Mouse (Mus musculus): ENCODE data around the gene Gpr82. TPM values are rescaled to one million over a fixed set of nuclear protein-coding genes. Genes with fewer than 3 reads are reported as not detected.
A peak's percentile ranks its signal among the peaks of the same experiment; 100 is the strongest.

Gpr82 gene
- polyA plus RNA-seq, 1 experiment from 2014 or later, result 0.05 TPM

GRCm38 (mm10) chrX:13638894-13639293, 22.3 kb upstream of the Gpr82 start:
- no peaks in the 10 kb centered on the region for H3K9me3 ChIP-seq (replicated peaks; ENCODE audit: control insufficient read depth, low read length)
- no peaks in the 10 kb centered on the region for H3K27me3 ChIP-seq (ENCODE audit: control insufficient read depth, insufficient read depth, low read depth, low read length)
- H3K4me1 ChIP-seq (ENCODE audit: control insufficient read depth, low read depth, low read length), result no peaks in the 10 kb centered on the region
- no peak overlapping the region for H3K9ac ChIP-seq (ENCODE audit: low read depth, low read length)
- ATAC-seq (ENCODE audit: low read depth), result no peak
- 30% methylated on average over 2 of the region's 2 CpGs for WGBS (ENCODE audit: insufficient replicate concordance)
- no peak overlapping the region for H3K4me2 ChIP-seq (ENCODE audit: low read depth, low read length)
- H3K4me3 ChIP-seq (ENCODE audit: low read depth, low read length), result no peak overlapping the region
- H3K27ac ChIP-seq (ENCODE audit: low read length), result no peak overlapping the region
- H3K36me3 ChIP-seq (ENCODE audit: control insufficient read depth, insufficient read depth), result no peaks in the 10 kb centered on the region

- 28% methylated on average over 2 of the region's 2 CpGs for WGBS (ENCODE audit: insufficient replicate concordance)
- no peak overlapping the region for H3K9ac ChIP-seq (ENCODE audit: low read depth, low read length)
- no peaks in the 10 kb centered on the region for H3K9me3 ChIP-seq (replicated peaks; ENCODE audit: control insufficient read depth, low read length)
- H3K4me3 ChIP-seq (ENCODE audit: low read depth, low read length), result no peak overlapping the region
- no peak overlapping the region for H3K27ac ChIP-seq (ENCODE audit: low read length)
- H3K36me3 ChIP-seq (ENCODE audit: control insufficient read depth, insufficient read depth), result no peaks in the 10 kb centered on the region
- no peak overlapping the region for H3K4me2 ChIP-seq (ENCODE audit: low read depth, low read length)
- ATAC-seq (ENCODE audit: low read depth), result no peak
- H3K27me3 ChIP-seq (ENCODE audit: control insufficient read depth, insufficient read depth, low read depth, low read length), result no peaks in the 10 kb centered on the region
- H3K4me1 ChIP-seq (ENCODE audit: control insufficient read depth, low read depth, low read length), result no peaks in the 10 kb centered on the region; the same call in 1 of the 2 replicates
Observed at GRCm38 (mm10) chrX:13651889-13652288, 9.3 kb upstream of the Gpr82 start.

- no peak overlapping the region for H3K4me3 ChIP-seq (ENCODE audit: low read depth, low read length)
- H3K36me3 ChIP-seq (ENCODE audit: control insufficient read depth, insufficient read depth), result no peaks in the 10 kb centered on the region
- H3K9ac ChIP-seq (ENCODE audit: low read depth, low read length), result no peak overlapping the region
- 58% methylated on average over 1 of the region's 1 CpGs for WGBS (ENCODE audit: insufficient replicate concordance)
- H3K4me2 ChIP-seq (ENCODE audit: low read depth, low read length), result no peak overlapping the region
- H3K27me3 ChIP-seq (ENCODE audit: control insufficient read depth, insufficient read depth, low read depth, low read length), result no peaks in the 10 kb centered on the region
- ATAC-seq (ENCODE audit: low read depth), result no peak
- no peaks in the 10 kb centered on the region for H3K9me3 ChIP-seq (replicated peaks; ENCODE audit: control insufficient read depth, low read length)
- no peaks in the 10 kb centered on the region; the same call in 1 of the 2 replicates for H3K4me1 ChIP-seq (ENCODE audit: control insufficient read depth, low read depth, low read length)
- no peak overlapping the region for H3K27ac ChIP-seq (ENCODE audit: low read length)
Observed at GRCm38 (mm10) chrX:13652291-13652690, 8.9 kb upstream of the Gpr82 start.

GRCm38 (mm10) chrX:13655005-13655421, 6.2 kb upstream of the Gpr82 start:
- no peak overlapping the region for H3K4me2 ChIP-seq (ENCODE audit: low read depth, low read length)
- H3K27me3 ChIP-seq (ENCODE audit: control insufficient read depth, insufficient read depth, low read depth, low read length), result no peaks in the 10 kb centered on the region
- 28% methylated on average over 3 of the region's 3 CpGs for WGBS (ENCODE audit: insufficient replicate concordance)
- ATAC-seq (ENCODE audit: low read depth), result no peak
- no peaks in the 10 kb centered on the region; the same call in 1 of the 2 replicates for H3K4me1 ChIP-seq (ENCODE audit: control insufficient read depth, low read depth, low read length)
- H3K4me3 ChIP-seq (ENCODE audit: low read depth, low read length), result no peak overlapping the region
- no peak overlapping the region for H3K9ac ChIP-seq (ENCODE audit: low read depth, low read length)
- H3K9me3 ChIP-seq (replicated peaks; ENCODE audit: control insufficient read depth, low read length), result no peaks in the 10 kb centered on the region
- H3K27ac ChIP-seq (ENCODE audit: low read length), result peak overlapping the region; percentile 50; the same call in 1 of the 2 replicates
- H3K36me3 ChIP-seq (ENCODE audit: control insufficient read depth, insufficient read depth), result no peaks in the 10 kb centered on the region

GRCm38 (mm10) chrX:13655906-13656305, 5.3 kb upstream of the Gpr82 start:
- peak overlapping the region; percentile 37 for H3K4me2 ChIP-seq (ENCODE audit: low read depth, low read length)
- no peaks in the 10 kb centered on the region for H3K27me3 ChIP-seq (ENCODE audit: control insufficient read depth, insufficient read depth, low read depth, low read length)
- no peaks in the 10 kb centered on the region; the same call in 1 of the 2 replicates for H3K4me1 ChIP-seq (ENCODE audit: control insufficient read depth, low read depth, low read length)
- 48% methylated on average over 6 of the region's 6 CpGs for WGBS (ENCODE audit: insufficient replicate concordance)
- H3K27ac ChIP-seq (ENCODE audit: low read length), result peak overlapping the region; percentile 44
- peak overlapping the region; percentile 15; the same call in 1 of the 2 replicates for H3K4me3 ChIP-seq (ENCODE audit: low read depth, low read length)
- no peak for ATAC-seq (ENCODE audit: low read depth)
- no peaks in the 10 kb centered on the region for H3K9me3 ChIP-seq (replicated peaks; ENCODE audit: control insufficient read depth, low read length)
- peak overlapping the region; percentile 20; the same call in 1 of the 2 replicates for H3K9ac ChIP-seq (ENCODE audit: low read depth, low read length)
- H3K36me3 ChIP-seq (ENCODE audit: control insufficient read depth, insufficient read depth), result no peaks in the 10 kb centered on the region

- Histone ChIP-seq H3K27me3 (ENCODE audit: control insufficient read depth, insufficient read depth, low read depth, low read length) (no peaks in the 10 kb centered on the region), H3K9ac (ENCODE audit: low read depth, low read length) (no peak overlapping the region), H3K4me1 (ENCODE audit: control insufficient read depth, low read depth, low read length) (no peaks in the 10 kb centered on the region; the same call in 1 of the 2 replicates), H3K27ac (ENCODE audit: low read length) (no peak overlapping the region), H3K4me3 (ENCODE audit: low read depth, low read length) (no peak overlapping the region), H3K4me2 (ENCODE audit: low read depth, low read length) (no peak overlapping the region), H3K9me3 (replicated peaks; ENCODE audit: control insufficient read depth, low read length) (no peaks in the 10 kb centered on the region), H3K36me3 (ENCODE audit: control insufficient read depth, insufficient read depth) (no peaks in the 10 kb centered on the region)
- no peak for ATAC-seq (ENCODE audit: low read depth)
- 6% methylated on average over 1 of the region's 1 CpGs for whole genome bisulfite sequencing (ENCODE audit: insufficient replicate concordance)
Observed at GRCm38 (mm10) chrX:13656721-13657120, 4.4 kb upstream of the Gpr82 start.

GRCm38 (mm10) chrX:13658616-13659140, 2.5 kb upstream of the Gpr82 start:
- 57% methylated on average over 3 of the region's 3 CpGs for WGBS (ENCODE audit: insufficient replicate concordance)
- Histone ChIP-seq H3K9ac (ENCODE audit: low read depth, low read length) (no peak overlapping the region), H3K27me3 (ENCODE audit: control insufficient read depth, insufficient read depth, low read depth, low read length) (no peaks in the 10 kb centered on the region), H3K4me2 (ENCODE audit: low read depth, low read length) (no peak overlapping the region), H3K36me3 (ENCODE audit: control insufficient read depth, insufficient read depth) (no peaks in the 10 kb centered on the region), H3K4me1 (ENCODE audit: control insufficient read depth, low read depth, low read length) (no peaks in the 10 kb centered on the region), H3K27ac (ENCODE audit: low read length) (no peak overlapping the region), H3K9me3 (replicated peaks; ENCODE audit: control insufficient read depth, low read length) (no peaks in the 10 kb centered on the region), H3K4me3 (ENCODE audit: low read depth, low read length) (no peak overlapping the region)
- ATAC-seq (ENCODE audit: low read depth), result no peak

- no peak overlapping the region for H3K27ac ChIP-seq (ENCODE audit: low read length)
- 47% methylated on average over 4 of the region's 4 CpGs for WGBS (ENCODE audit: insufficient replicate concordance)
- no peak overlapping the region for H3K4me2 ChIP-seq (ENCODE audit: low read depth, low read length)
- H3K4me3 ChIP-seq (ENCODE audit: low read depth, low read length), result no peak overlapping the region
- no peaks in the 10 kb centered on the region for H3K27me3 ChIP-seq (ENCODE audit: control insufficient read depth, insufficient read depth, low read depth, low read length)
- no peak overlapping the region for H3K9ac ChIP-seq (ENCODE audit: low read depth, low read length)
- H3K4me1 ChIP-seq (ENCODE audit: control insufficient read depth, low read depth, low read length), result no peaks in the 10 kb centered on the region
- H3K9me3 ChIP-seq (replicated peaks; ENCODE audit: control insufficient read depth, low read length), result no peaks in the 10 kb centered on the region
- ATAC-seq (ENCODE audit: low read depth), result no peak
- H3K36me3 ChIP-seq (ENCODE audit: control insufficient read depth, insufficient read depth), result no peaks in the 10 kb centered on the region
Observed at GRCm38 (mm10) chrX:13659201-13659890, 1.8 kb upstream of the Gpr82 start.

- no peak overlapping the region for H3K9ac ChIP-seq (ENCODE audit: low read depth, low read length)
- no peak overlapping the region for H3K27ac ChIP-seq (ENCODE audit: low read length)
- H3K4me3 ChIP-seq (ENCODE audit: low read depth, low read length), result no peak overlapping the region
- no peaks in the 10 kb centered on the region for H3K4me1 ChIP-seq (ENCODE audit: control insufficient read depth, low read depth, low read length)
- H3K27me3 ChIP-seq (ENCODE audit: control insufficient read depth, insufficient read depth, low read depth, low read length), result no peaks in the 10 kb centered on the region
- ATAC-seq (ENCODE audit: low read depth), result peak; percentile 73; the same call in 1 of the 2 replicates
- H3K9me3 ChIP-seq (replicated peaks; ENCODE audit: control insufficient read depth, low read length), result no peaks in the 10 kb centered on the region
- no peaks in the 10 kb centered on the region for H3K36me3 ChIP-seq (ENCODE audit: control insufficient read depth, insufficient read depth)
- 29% methylated on average over 5 of the region's 5 CpGs for WGBS (ENCODE audit: insufficient replicate concordance)
- H3K4me2 ChIP-seq (ENCODE audit: low read depth, low read length), result no peak overlapping the region
Observed at GRCm38 (mm10) chrX:13668867-13669266, 7.7 kb downstream of the Gpr82 start.
